Comparison of ENCODE assay signal across 18 mouse cellular contexts in genomic region chr5:125076183-125076582, GRCm38 (mm10).
A peak's percentile ranks its signal among the peaks of the same experiment; 100 is the strongest.
DNase-seq lines count a peak whose midpoint lies in the region; ATAC-seq and TF ChIP-seq lines count a peak whose summit lies in the region.
"Had no signal": no experiment of that assay in that cellular context is flagged by ENCODE, and none has a peak within 500 bp of the region (broad histone marks: within the 10 kb centered on the region; RNA-seq: fewer than 3 reads in every experiment).

No protein-coding gene starts in this region.

- 82% methylated on average over 9 of the region's 9 CpGs for WGBS in forebrain, embryonic 10.5 days
- WGBS in forebrain, postnatal 0 days = 81% methylated on average over 9 of the region's 9 CpGs
- WGBS in heart, embryonic 15.5 days = 53% methylated on average over 9 of the region's 9 CpGs
- 71% methylated on average over 9 of the region's 9 CpGs for WGBS in neural tube, embryonic 13.5 days
- 72% methylated on average over 9 of the region's 9 CpGs for WGBS in neural tube, embryonic 15.5 days

- DNase-seq in forebrain, embryonic 10.5 days (ENCODE audit: extremely low spot score, low spot score) = no peak
- no peak for DNase-seq in forebrain, postnatal 0 days
- DNase-seq in heart, postnatal 25 days (ENCODE audit: low spot score) = no peak
- DNase-seq in splenic B cell, adult 2 months (ENCODE audit: low read depth, low spot score) = peak; percentile 11
- DNase-seq in embryo, embryonic 9.5 days (ENCODE audit: extremely low spot score) = no peak
- DNase-seq: adrenal gland, postnatal 25 days; cerebellum, adult 11 months; cerebellum, postnatal 14 days; liver, embryonic 13.5 days; lung, embryonic 14.5 days; lung, postnatal 36 days; right cerebral cortex, adult 18-20 months; thymus, postnatal 4 days had no signal

- H3K27me3 ChIP-seq in forebrain, embryonic 10.5 days (ENCODE audit: poor library complexity, severe bottlenecking) = no peaks in the 10 kb centered on the region
- H3K27me3 ChIP-seq in forebrain, postnatal 0 days (ENCODE audit: insufficient read depth, low read length) = no peaks in the 10 kb centered on the region
- no peaks in the 10 kb centered on the region for H3K27me3 ChIP-seq in heart, embryonic 15.5 days
- H3K27me3 ChIP-seq in neural tube, embryonic 13.5 days = no peaks in the 10 kb centered on the region
- H3K27me3 ChIP-seq in neural tube, embryonic 15.5 days (replicated peaks) = no peaks in the 10 kb centered on the region
- no peaks in the 10 kb centered on the region for H3K27me3 ChIP-seq in splenic B cell, adult 2 months (ENCODE audit: control insufficient read depth, insufficient read depth, low read length, poor library complexity, severe bottlenecking)
- H3K27me3 ChIP-seq: hindbrain, embryonic 13.5 days; liver, embryonic 13.5 days had no signal

- H3K27ac ChIP-seq in forebrain, embryonic 10.5 days = 0 out of 2 replicates have a peak overlapping the region, but pooled peaks have one; percentile 31
- H3K27ac ChIP-seq in forebrain, postnatal 0 days (ENCODE audit: low read depth, low read length) = no peak overlapping the region
- H3K27ac ChIP-seq in heart, embryonic 15.5 days = peak overlapping the region; percentile 32; the same call in 1 of the 2 replicates
- H3K27ac ChIP-seq in neural tube, embryonic 13.5 days (replicated peaks) = 0 out of 2 replicates have a peak overlapping the region, but pooled peaks have one; percentile 9
- no peak overlapping the region for H3K27ac ChIP-seq in neural tube, embryonic 15.5 days (replicated peaks)
- H3K27ac ChIP-seq: hindbrain, embryonic 13.5 days; liver, embryonic 13.5 days had no signal

- no peak overlapping the region for H3K4me3 ChIP-seq in forebrain, embryonic 10.5 days
- H3K4me3 ChIP-seq in forebrain, postnatal 0 days (ENCODE audit: low read depth, low read length) = no peak overlapping the region
- H3K4me3 ChIP-seq in heart, embryonic 15.5 days = no peak overlapping the region
- H3K4me3 ChIP-seq in neural tube, embryonic 13.5 days = no peak overlapping the region
- H3K4me3 ChIP-seq in neural tube, embryonic 15.5 days (replicated peaks) = no peak overlapping the region
- H3K4me3 ChIP-seq: hindbrain, embryonic 13.5 days; liver, embryonic 13.5 days had no signal

- no peaks in the 10 kb centered on the region for H3K9me3 ChIP-seq in forebrain, embryonic 10.5 days
- no peaks in the 10 kb centered on the region for H3K9me3 ChIP-seq in forebrain, postnatal 0 days (ENCODE audit: low read length)
- no peaks in the 10 kb centered on the region for H3K9me3 ChIP-seq in heart, embryonic 15.5 days (replicated peaks)
- H3K9me3 ChIP-seq in neural tube, embryonic 13.5 days = no peaks in the 10 kb centered on the region
- no peaks in the 10 kb centered on the region for H3K9me3 ChIP-seq in neural tube, embryonic 15.5 days (replicated peaks)
- H3K9me3 ChIP-seq: hindbrain, embryonic 13.5 days; liver, embryonic 13.5 days had no signal

- no peak overlapping the region for H3K9ac ChIP-seq in forebrain, postnatal 0 days
- 0 out of 2 replicates have a peak overlapping the region, but pooled peaks have one; percentile 4 for H3K9ac ChIP-seq in heart, embryonic 15.5 days
- no peak overlapping the region for H3K9ac ChIP-seq in neural tube, embryonic 13.5 days
- H3K9ac ChIP-seq in neural tube, embryonic 15.5 days (replicated peaks) = no peak overlapping the region
- H3K9ac ChIP-seq: hindbrain, embryonic 13.5 days; liver, embryonic 13.5 days; lung, embryonic 14.5 days had no signal

- TF ChIP-seq CTCF in forebrain, postnatal 0 days (IDR thresholded peaks at IDR 0.05; ENCODE audit: low read depth) = no peak

- peaks cover 95% of the 10 kb centered on the region for H3K36me3 ChIP-seq in forebrain, embryonic 10.5 days (replicated peaks)
- peaks cover 28% of the 10 kb centered on the region for H3K36me3 ChIP-seq in forebrain, postnatal 0 days (ENCODE audit: insufficient read depth)
- peaks cover 23% of the 10 kb centered on the region for H3K36me3 ChIP-seq in heart, embryonic 15.5 days
- H3K36me3 ChIP-seq in neural tube, embryonic 13.5 days = peaks cover 78% of the 10 kb centered on the region
- peaks cover 39% of the 10 kb centered on the region for H3K36me3 ChIP-seq in neural tube, embryonic 15.5 days
- peaks cover 7% of the 10 kb centered on the region for H3K36me3 ChIP-seq in splenic B cell, adult 2 months (ENCODE audit: control insufficient read depth, insufficient read depth, low read length, poor library complexity, severe bottlenecking)

- intact Hi-C loops in heart, postnatal 25 days (cut with DNase I) = no loop called here

- H3K4me2 ChIP-seq in forebrain, postnatal 0 days (ENCODE audit: low read depth) = no peak overlapping the region
- no peak overlapping the region for H3K4me2 ChIP-seq in heart, embryonic 15.5 days
- no peak overlapping the region for H3K4me2 ChIP-seq in neural tube, embryonic 13.5 days
- H3K4me2 ChIP-seq in neural tube, embryonic 15.5 days = no peak overlapping the region
- H3K4me2 ChIP-seq: hindbrain, embryonic 13.5 days; liver, embryonic 13.5 days; lung, embryonic 14.5 days had no signal

- H3K4me1 ChIP-seq in forebrain, embryonic 10.5 days = peaks cover 12% of the 10 kb centered on the region; the same call in 1 of the 2 replicates
- no peaks in the 10 kb centered on the region for H3K4me1 ChIP-seq in forebrain, postnatal 0 days (ENCODE audit: insufficient read depth)
- peaks cover 61% of the 10 kb centered on the region for H3K4me1 ChIP-seq in heart, embryonic 15.5 days (replicated peaks)
- peaks cover 61% of the 10 kb centered on the region for H3K4me1 ChIP-seq in neural tube, embryonic 13.5 days (replicated peaks)
- H3K4me1 ChIP-seq in neural tube, embryonic 15.5 days = peaks cover 40% of the 10 kb centered on the region

- no peak for ATAC-seq in forebrain, postnatal 0 days
- no peak for ATAC-seq in heart, embryonic 15.5 days (replicated peaks; ENCODE audit: insufficient number of reproducible peaks, insufficient read depth, low FRiP score, low read depth)
- ATAC-seq in neural tube, embryonic 13.5 days (ENCODE audit: low read depth) = no peak
- no peak for ATAC-seq in neural tube, embryonic 15.5 days (ENCODE audit: low FRiP score)
- ATAC-seq: forebrain, embryonic 14.5 days had no signal

Comparison
In these comparisons a context has a peak if more than half of its experiments do, and no peak if none do; other contexts are left out.
1. H3K27ac ChIP-seq: peak in forebrain, embryonic 10.5 days (single experiment), heart, embryonic 15.5 days (single experiment) and neural tube, embryonic 13.5 days (single experiment); none in forebrain, postnatal 0 days (single experiment) and neural tube, embryonic 15.5 days (single experiment).